Mouse (Mus musculus) neural tube, embryonic 11.5 days (tissue): ENCODE measurements around the gene B3gat3. TPM values are rescaled to one million over a fixed set of nuclear protein-coding genes. Genes with fewer than 3 reads are reported as not detected.
"Not testable (repeated sequence)": the region's sequence is repeated elsewhere in the genome, so short reads cannot be mapped to it uniquely, and the experiment has no call there.

Experiments used
- ATAC-seq: fragments of 200-750 bp; cut with Nextera tagmentation; 2 replicates; pipeline ENCODE4 v1.8.0; 2017; ENCODE audit warnings: moderate number of reproducible peaks, mild to moderate bottlenecking, moderate TSS enrichment, moderate library complexity; ENCODE audit not compliant: insufficient read depth, low FRiP score, low TSS enrichment
- DNase-seq: peaks from one replicate; pipeline ENCODE4 v3.0.0-alpha.2; 2015; ENCODE audit warnings: low spot score
- H3K27ac ChIP-seq: fragments of 300-500 bp; sonication (generic); 2 replicates; pipeline ENCODE4 v1.5.1; 2014; ENCODE audit warnings: low read depth, mild to moderate bottlenecking, low read length
- H3K27me3 ChIP-seq: fragments of 300-500 bp; sonication (generic); 2 replicates; pipeline ENCODE4 v1.6.1; 2014; ENCODE audit warnings: mild to moderate bottlenecking, low read length, mixed read lengths; ENCODE audit not compliant: control insufficient read depth, insufficient read depth
- H3K36me3 ChIP-seq: fragments of 300-500 bp; sonication (generic); 2 replicates; pipeline ENCODE4 v1.6.1; 2014; ENCODE audit warnings: mild to moderate bottlenecking, low read length, moderate library complexity, mixed read lengths; ENCODE audit not compliant: control insufficient read depth, insufficient read depth
- H3K4me1 ChIP-seq: fragments of 300-500 bp; sonication (generic); 2 replicates; pipeline ENCODE4 v1.6.1; 2014; ENCODE audit warnings: low read length, mixed read lengths; ENCODE audit not compliant: control insufficient read depth, insufficient read depth
- H3K4me2 ChIP-seq: fragments of 300-500 bp; sonication (generic); 2 replicates; pipeline ENCODE4 v1.6.1; 2014; ENCODE audit warnings: low read depth, mild to moderate bottlenecking, moderate library complexity
- H3K4me3 ChIP-seq: fragments of 300-500 bp; sonication (generic); 2 replicates; pipeline ENCODE4 v1.5.1; 2014; ENCODE audit warnings: low read depth, low read length
- H3K9ac ChIP-seq: fragments of 300-500 bp; sonication (generic); 2 replicates; pipeline ENCODE4 v1.6.1; 2014; ENCODE audit warnings: mild to moderate bottlenecking, low read length
- H3K9me3 ChIP-seq: fragments of 300-500 bp; sonication (generic); 2 replicates; pipeline ENCODE4 v1.6.1; 2016; ENCODE audit warnings: low read length; ENCODE audit not compliant: control insufficient read depth
- WGBS: fragments of 180-500 bp; shearing (Covaris S2); extraction: QIAGEN DNeasy Blood & Tissue Kit; methylation state at CpG from one replicate; pipeline ENCODE4 v1.1.7; 2014; 5-methylcytosine and 5-hydroxymethylcytosine counted together
- polyA plus RNA-seq: library from polyadenylated mRNA; unstranded; fragments of >200 nt; fragmentation: Nextera tagmentation; extraction: Ambion mirVana; gene quantifications from 2 replicates; pipeline ENCODE4 v1.2.1, GENCODE M21; 2014

Gene B3gat3
- polyA plus RNA-seq, 1 experiment from 2014 or later: 59.0 TPM

- 29% methylated on average over 21 of the region's 21 CpGs for WGBS
- peak overlapping the region; percentile 88 for H3K4me3 ChIP-seq
Measured at GRCm38 (mm10) chr19:8897211-8897864, 22.8 kb upstream of the B3gat3 start.

GRCm38 (mm10) chr19:8897865-8898495 is 22.2 kb upstream of the B3gat3 start, which contains the start of gene Ganab:
Gene Ganab (plus strand): TSS chr19:8898071.
- Histone ChIP-seq H3K36me3 (peaks cover 11% of the 10 kb centered on the region), H3K4me2 (peak within 1 kb of the TSS; percentile 63), H3K9ac (peak within 1 kb of the TSS; percentile 94), H3K4me1 (peaks cover 18% of the 10 kb centered on the region), H3K4me3 (peak within 1 kb of the TSS; percentile 88), H3K27me3 (no peaks in the 10 kb centered on the region), H3K9me3 (no peaks in the 10 kb centered on the region), H3K27ac (peak within 1 kb of the TSS; percentile 70)
- ATAC-seq (peak; percentile 99), DNase-seq (peak; percentile 95)
- under 1% methylated on average over 53 of the region's 53 CpGs for WGBS

More at GRCm38 (mm10) chr19:8897211-8897864, 22.8 kb upstream of the B3gat3 start:
- not testable (repeated sequence) for H3K36me3 ChIP-seq, H3K9me3 ChIP-seq, H3K27me3 ChIP-seq
- H3K27ac ChIP-seq: peak overlapping the region; percentile 70
- peak overlapping the region; percentile 48 for H3K4me2 ChIP-seq
- peaks cover 18% of the 10 kb centered on the region for H3K4me1 ChIP-seq
- DNase-seq: peak; percentile 55
- H3K9ac ChIP-seq: peak overlapping the region; percentile 46
- peak; percentile 41 for ATAC-seq

- H3K4me2 ChIP-seq: peak overlapping the region; percentile 63
- peak overlapping the region; percentile 66; the same call in 1 of the 2 replicates for H3K27ac ChIP-seq
- ATAC-seq (no peak), DNase-seq (no peak)
- 15% methylated on average over 13 of the region's 13 CpGs for WGBS
- no peaks in the 10 kb centered on the region for H3K27me3 ChIP-seq
- no peaks in the 10 kb centered on the region for H3K9me3 ChIP-seq
- peak overlapping the region; percentile 88 for H3K4me3 ChIP-seq
- peaks cover 11% of the 10 kb centered on the region for H3K36me3 ChIP-seq
- H3K4me1 ChIP-seq: peaks cover 18% of the 10 kb centered on the region
- peak overlapping the region; percentile 94 for H3K9ac ChIP-seq
Measured at GRCm38 (mm10) chr19:8898576-8898975, 21.6 kb upstream of the B3gat3 start.

- H3K27me3 ChIP-seq: no peaks in the 10 kb centered on the region
- H3K9me3 ChIP-seq: no peaks in the 10 kb centered on the region
- peaks cover 18% of the 10 kb centered on the region for H3K4me1 ChIP-seq
- 61% methylated on average over 3 of the region's 3 CpGs for WGBS
- peaks cover 11% of the 10 kb centered on the region for H3K36me3 ChIP-seq
- H3K4me2 ChIP-seq: peak overlapping the region; percentile 63
- peak overlapping the region; percentile 88 for H3K4me3 ChIP-seq
- no peak overlapping the region for H3K27ac ChIP-seq
- DNase-seq (no peak), ATAC-seq (no peak)
- peak overlapping the region; percentile 94 for H3K9ac ChIP-seq
Measured at GRCm38 (mm10) chr19:8899079-8899478, 21.1 kb upstream of the B3gat3 start.

GRCm38 (mm10) chr19:8903412-8903811 is 16.8 kb upstream of the B3gat3 start:
- H3K27ac ChIP-seq: no peak overlapping the region
- no peak for ATAC-seq
- 94% methylated on average over 5 of the region's 5 CpGs for WGBS
- no peak overlapping the region for H3K9ac ChIP-seq
- H3K9me3 ChIP-seq: no peaks in the 10 kb centered on the region
- H3K36me3 ChIP-seq: peaks cover 28% of the 10 kb centered on the region
- H3K4me2 ChIP-seq: no peak overlapping the region
- H3K27me3 ChIP-seq: no peaks in the 10 kb centered on the region
- no peak overlapping the region for H3K4me3 ChIP-seq
- peaks cover 8% of the 10 kb centered on the region for H3K4me1 ChIP-seq
- no peak for DNase-seq

- Histone ChIP-seq H3K36me3 (peaks cover 56% of the 10 kb centered on the region), H3K9ac (no peak overlapping the region), H3K27me3 (no peaks in the 10 kb centered on the region), H3K27ac (no peak overlapping the region), H3K9me3 (no peaks in the 10 kb centered on the region), H3K4me1 (no peaks in the 10 kb centered on the region), H3K4me3 (no peak overlapping the region), H3K4me2 (no peak overlapping the region)
- DNase-seq (no peak), ATAC-seq (no peak)
- WGBS: 91% methylated on average over 6 of the region's 6 CpGs
Measured at GRCm38 (mm10) chr19:8908531-8908930, 11.6 kb upstream of the B3gat3 start.

GRCm38 (mm10) chr19:8911810-8912209 is 8.4 kb upstream of the B3gat3 start:
- H3K9ac ChIP-seq: no peak overlapping the region
- H3K4me2 ChIP-seq: no peak overlapping the region
- no peaks in the 10 kb centered on the region for H3K9me3 ChIP-seq
- H3K27me3 ChIP-seq: no peaks in the 10 kb centered on the region
- DNase-seq: no peak
- peaks cover 65% of the 10 kb centered on the region for H3K36me3 ChIP-seq
- ATAC-seq: no peak
- H3K4me3 ChIP-seq: no peak overlapping the region
- WGBS: 92% methylated on average over 5 of the region's 5 CpGs
- no peak overlapping the region for H3K27ac ChIP-seq
- no peaks in the 10 kb centered on the region for H3K4me1 ChIP-seq

- H3K27ac ChIP-seq: no peak overlapping the region
- peaks cover 45% of the 10 kb centered on the region for H3K36me3 ChIP-seq
- no peak overlapping the region for H3K4me3 ChIP-seq
- no peaks in the 10 kb centered on the region for H3K27me3 ChIP-seq
- no peak overlapping the region for H3K4me2 ChIP-seq
- H3K9me3 ChIP-seq: no peaks in the 10 kb centered on the region
- H3K9ac ChIP-seq: no peak overlapping the region
- ATAC-seq (no peak), DNase-seq (no peak)
- H3K4me1 ChIP-seq: no peaks in the 10 kb centered on the region
- 93% methylated on average over 3 of the region's 3 CpGs for WGBS
Measured at GRCm38 (mm10) chr19:8914212-8914611, 6.0 kb upstream of the B3gat3 start.

GRCm38 (mm10) chr19:8919000-8919399 is 1.2 kb upstream of the B3gat3 start:
- Histone ChIP-seq H3K9me3 (no peaks in the 10 kb centered on the region), H3K4me2 (no peak overlapping the region), H3K27ac (no peak overlapping the region), H3K27me3 (no peaks in the 10 kb centered on the region), H3K36me3 (peaks cover 16% of the 10 kb centered on the region), H3K4me3 (no peak overlapping the region), H3K4me1 (peaks cover 12% of the 10 kb centered on the region), H3K9ac (no peak overlapping the region)
- WGBS: 90% methylated on average over 3 of the region's 3 CpGs
- no peak for ATAC-seq
- DNase-seq: no peak
